Mouse (Mus musculus): ENCODE data around the gene Olfr1115. TPM values are rescaled to one million over a fixed set of nuclear protein-coding genes. Genes with fewer than 3 reads are reported as not detected.
"Not testable (repeated sequence)": the region's sequence is repeated elsewhere in the genome, so short reads cannot be mapped to it uniquely, and the experiment has no call there.

Gene Olfr1115
- not detected for total RNA-seq (2021)
- long read RNA-seq, experiment 1 = 0 reads
- long read RNA-seq, experiment 2 = 0 reads

- no peak for DNase-seq
Measured at GRCm38 (mm10) chr2:87247713-87248112, at the start of gene Olfr1115. Gene Olfr1115 (plus strand): TSS chr2:87248013.

- DNase-seq = no peak
Measured at GRCm38 (mm10) chr2:87208670-87209069, 39.1 kb upstream of the Olfr1115 start, which contains the start of gene Olfr1113. Gene Olfr1113 (plus strand): TSS chr2:87208970.

GRCm38 (mm10) chr2:87267234-87267633, 19.4 kb downstream of the Olfr1115 start, which contains the start of gene Olfr1116:
Gene Olfr1116 (plus strand): TSS chr2:87267534.
- DNase-seq = no peak

- DNase-seq = not testable (repeated sequence)
Measured at GRCm38 (mm10) chr2:87293977-87294376, 46.2 kb downstream of the Olfr1115 start.

Small RNA genes lying within 50 kb of the gene (microRNA-seq; reads per million reads assigned to microRNA genes)
- gene Gm27438 (ENCODE audit: borderline replicate concordance in 2 of 2) = 0 reads per million in 2 experiments

Other genes with a start within 250 kb of the Olfr1115 start
- not detected for gene Olfr1102, start 249.6 kb upstream of the Olfr1115 start, total RNA-seq (2021)
- not detected for gene Olfr1104, start 220.9 kb upstream of the Olfr1115 start, total RNA-seq (2021)
- not detected for gene Olfr1105, start 211.5 kb upstream of the Olfr1115 start, total RNA-seq (2021)
- not detected for gene Olfr1106, start 195.7 kb upstream of the Olfr1115 start, total RNA-seq (2021)
- not detected for gene Olfr1107, start 172.2 kb upstream of the Olfr1115 start, total RNA-seq (2021)
- gene Olfr1109, start 152.0 kb upstream of the Olfr1115 start, total RNA-seq (2021) = not detected
- gene Olfr259, start 133.4 kb upstream of the Olfr1115 start, total RNA-seq (2021) = not detected
- gene Olfr1110, start 107.7 kb upstream of the Olfr1115 start, total RNA-seq (2021) = not detected
- not detected for gene Olfr1111, start 95.4 kb upstream of the Olfr1115 start, total RNA-seq (2021)
- not detected for gene Olfr1112, start 60.2 kb upstream of the Olfr1115 start, total RNA-seq (2021)
- gene Olfr1113, start 39.0 kb upstream of the Olfr1115 start, total RNA-seq (2021) = not detected
- not detected for gene Olfr1116, start 19.5 kb downstream of the Olfr1115 start, total RNA-seq (2021)
- not detected for gene Olfr1118, start 59.6 kb downstream of the Olfr1115 start, total RNA-seq (2021)
- gene Olfr1120, start 106.8 kb downstream of the Olfr1115 start, total RNA-seq (2021) = not detected
- gene Olfr1121, start 121.9 kb downstream of the Olfr1115 start, total RNA-seq (2021) = not detected
- not detected for gene Olfr1122, start 137.8 kb downstream of the Olfr1115 start, total RNA-seq (2021)
- gene Olfr1123, start 168.6 kb downstream of the Olfr1115 start, total RNA-seq (2021) = not detected
- not detected for gene Olfr1124, start 182.3 kb downstream of the Olfr1115 start, total RNA-seq (2021)
- not detected for gene Olfr1126, start 205.9 kb downstream of the Olfr1115 start, total RNA-seq (2021)
- not detected for gene Pramel7, start 249.1 kb downstream of the Olfr1115 start, total RNA-seq (2021)